Mouse (Mus musculus) granulocyte monocyte progenitor cell, adult 5-6 weeks (primary cell): ENCODE measurements around the gene Rab31. TPM values are rescaled to one million over a fixed set of nuclear protein-coding genes. Genes with fewer than 3 reads are reported as not detected.

Source experiments
- ATAC-seq: replicated peaks from 2 replicates; pipeline ENCODE4 v1.8.0; 2016; ENCODE audit warnings: mild to moderate bottlenecking, moderate TSS enrichment, inconsistent platforms; ENCODE audit not compliant: poor library complexity, severe bottlenecking
- total RNA-seq, 2 experiments: library from RNA; stranded (forward) in 1 of 2; stranded (reverse) in 1 of 2; fragments of 200-712, 200-1000 nt in 1 of 2; fragments of >200 nt in 1 of 2; fragmentation: Nextera tagmentation in 1 of 2; gene quantifications; 2 replicates each; pipeline ENCODE4 v1.2.3; 2014 to 2017

Rab31 gene
- total RNA-seq, 2 experiments from 2014 or later = 48.3 to 73.6 TPM

GRCm38 (mm10) chr17:65783182-65784161, 10.9 kb upstream of the Rab31 start:
- peak; percentile 37 for ATAC-seq

- peak; percentile 43 for ATAC-seq
Observed at GRCm38 (mm10) chr17:65782551-65783141, 10.1 kb upstream of the Rab31 start, which contains the start of gene Ppp4r1. TSS of gene Ppp4r1 (plus strand) at chr17:65782573.

DNA sequence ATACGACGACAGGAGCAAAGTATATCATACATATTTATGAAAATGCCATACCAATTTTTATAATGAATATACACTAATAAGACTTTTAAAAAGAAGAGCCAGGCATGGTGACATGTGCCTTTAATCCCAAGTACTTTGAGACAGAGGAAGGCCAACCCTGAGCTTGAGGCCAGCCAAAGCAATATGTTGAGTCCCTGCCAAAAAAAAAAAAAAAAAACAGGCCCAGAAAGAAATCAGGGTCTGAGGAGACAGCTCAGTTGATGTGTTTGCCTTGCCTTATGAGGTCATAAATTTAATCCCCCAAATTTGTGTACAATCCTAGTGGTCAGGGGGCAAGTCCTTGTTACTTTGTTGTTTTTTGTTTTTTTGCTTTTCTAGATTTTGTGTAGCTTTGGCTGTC, 8.4 kb upstream of the Rab31 start:
- no peak for ATAC-seq

DNA sequence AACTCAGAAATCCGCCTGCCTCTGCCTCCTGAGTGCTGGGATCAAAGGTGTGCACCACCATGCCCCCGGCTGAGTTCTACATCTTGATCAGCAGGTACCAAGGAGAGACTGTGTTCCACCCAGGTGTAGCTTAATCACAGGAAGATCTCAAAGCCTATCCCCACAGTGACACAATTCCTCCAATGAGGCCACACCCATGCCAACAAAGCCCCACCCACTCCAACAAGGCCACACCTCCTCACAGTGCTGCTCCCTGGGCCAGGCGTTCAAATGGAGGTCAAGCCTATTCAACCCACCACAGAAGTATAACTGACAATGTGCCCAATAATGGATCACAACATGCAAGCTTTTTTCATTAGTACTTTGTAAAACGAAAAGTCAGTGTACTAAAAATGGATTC, 4.9 kb upstream of the Rab31 start:
- no peak for ATAC-seq

DNA sequence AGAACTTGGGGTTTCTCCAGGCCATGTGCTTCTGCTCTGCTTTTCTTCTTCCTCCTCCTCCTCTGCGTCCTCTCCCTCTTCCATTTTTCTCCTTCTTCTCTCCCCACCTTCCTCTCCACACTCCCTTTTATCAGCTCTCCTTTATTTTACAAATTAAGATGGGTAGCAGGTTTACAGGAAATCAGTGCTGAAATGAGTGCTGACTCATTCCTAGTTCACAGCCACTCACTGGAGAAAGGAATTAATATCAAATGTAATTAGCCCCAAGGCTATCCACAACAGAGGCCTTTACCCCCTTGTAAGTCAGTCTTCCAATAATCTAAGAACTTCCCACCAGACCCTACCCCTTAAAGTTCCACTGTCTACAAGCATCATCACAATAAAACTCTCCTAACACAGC, 3.7 kb upstream of the Rab31 start:
- no peak for ATAC-seq

- no peak for ATAC-seq
Observed at GRCm38 (mm10) chr17:65774439-65774838, 1.9 kb upstream of the Rab31 start.

- no peak for ATAC-seq
Observed at GRCm38 (mm10) chr17:65773617-65774016, 1.1 kb upstream of the Rab31 start.

DNA sequence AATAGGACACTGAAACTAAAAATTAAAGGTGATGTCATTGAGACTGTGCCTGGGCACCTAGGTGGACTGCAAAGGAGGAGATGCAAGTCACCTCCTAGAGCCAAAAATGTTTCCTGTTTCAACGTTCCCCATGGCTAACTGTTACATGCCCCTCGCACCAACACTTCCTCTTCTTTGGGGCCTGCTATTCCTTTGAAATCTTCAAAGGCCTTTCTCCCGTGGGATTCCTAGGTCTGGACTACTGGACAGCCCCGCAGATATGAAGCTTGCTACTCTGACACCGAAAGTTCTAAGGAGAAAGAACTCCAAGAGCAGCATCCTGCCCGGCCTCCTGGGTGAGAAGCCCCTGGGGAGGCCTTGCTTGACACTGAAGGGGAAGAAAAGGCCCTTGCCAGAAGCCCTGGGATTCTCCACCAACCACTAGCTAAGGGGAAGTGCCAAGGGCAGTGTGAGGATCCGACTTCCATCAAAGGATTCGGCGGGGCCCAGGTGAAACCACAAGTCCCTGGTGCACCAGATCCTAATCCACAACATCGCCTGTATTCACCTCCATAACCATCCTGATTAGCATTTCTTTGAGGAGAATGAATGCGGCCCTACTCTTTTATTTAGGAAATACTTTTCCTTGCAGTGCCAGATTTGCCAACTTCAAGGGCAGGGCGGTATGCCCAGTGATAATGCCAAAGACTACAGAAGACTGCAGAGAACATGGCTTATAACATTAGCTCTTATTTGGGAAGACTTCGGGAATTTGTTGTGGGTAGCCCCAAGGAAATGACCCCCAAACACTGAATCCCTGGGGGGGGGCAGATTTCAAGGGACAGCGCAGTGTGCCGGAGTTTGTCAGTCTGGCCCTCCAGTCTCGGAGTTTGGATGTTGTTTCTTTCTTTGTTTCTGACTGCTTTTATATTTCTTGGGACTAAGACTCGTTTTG, 1.3 kb downstream of the Rab31 start:
- peak; percentile 58 for ATAC-seq

GRCm38 (mm10) chr17:65768486-65768885, 4.1 kb downstream of the Rab31 start:
- ATAC-seq = peak; percentile 34

- no peak for ATAC-seq
Observed at GRCm38 (mm10) chr17:65763221-65763620, 9.3 kb downstream of the Rab31 start.

DNA sequence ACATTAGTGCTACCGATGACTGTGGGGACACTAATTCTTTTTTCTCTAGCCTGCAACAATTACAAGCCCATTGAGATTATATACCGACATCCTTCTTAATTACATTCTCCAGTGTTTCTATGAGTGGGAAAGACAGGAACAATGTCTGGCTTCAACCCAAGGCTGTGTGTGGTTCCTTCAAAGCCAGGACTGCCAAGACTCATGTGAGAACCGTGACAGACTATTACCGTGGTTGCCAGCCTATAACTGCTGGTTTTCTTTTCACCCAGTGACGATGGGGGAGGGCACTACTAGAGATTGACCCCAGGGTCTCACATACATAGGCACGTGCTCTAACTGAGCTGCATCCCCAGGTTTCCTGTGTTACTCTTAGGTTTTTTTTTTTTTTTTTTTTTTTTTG, 15.4 kb downstream of the Rab31 start:
- ATAC-seq = no peak

DNA sequence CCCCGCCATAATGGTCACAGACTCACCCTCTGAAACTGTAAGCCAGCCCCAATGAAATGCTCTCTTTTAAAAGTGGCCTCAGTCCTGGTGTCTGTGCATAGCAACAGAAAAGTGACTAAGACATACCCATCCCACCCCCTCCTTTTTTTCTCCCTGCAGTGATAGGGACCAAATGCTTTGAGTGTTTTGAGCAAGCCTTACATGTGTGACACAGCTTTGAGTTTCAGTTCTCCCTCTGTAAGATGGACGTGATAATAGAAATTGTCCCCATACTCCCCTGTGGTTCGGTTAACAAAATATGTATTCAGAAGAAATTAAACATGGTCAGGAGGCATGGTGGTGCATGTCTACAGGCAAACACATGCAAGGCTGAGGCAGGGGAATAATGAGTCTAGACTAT, 16.7 kb downstream of the Rab31 start:
- ATAC-seq = peak; percentile 33; the same call in 1 of the 2 replicates

DNA sequence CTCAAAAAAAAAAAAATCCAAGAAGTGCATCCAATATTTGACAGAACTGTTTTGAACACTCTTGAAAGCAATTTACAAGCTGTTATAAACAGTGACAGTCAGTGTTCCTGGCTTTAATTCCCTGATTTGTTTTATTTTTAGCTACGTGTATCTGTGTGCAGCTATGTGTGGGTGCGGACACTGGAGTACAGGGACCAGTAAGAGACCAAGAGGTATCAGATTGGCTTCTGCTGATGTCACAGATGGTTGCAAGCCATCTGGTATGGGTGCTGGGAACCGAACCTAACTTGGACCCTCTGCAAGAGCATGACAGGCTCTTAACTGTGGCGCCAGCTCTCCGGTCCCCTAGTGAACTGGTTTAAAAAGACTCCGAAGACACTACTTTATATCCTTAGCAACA, 19.4 kb downstream of the Rab31 start:
- ATAC-seq = no peak

DNA sequence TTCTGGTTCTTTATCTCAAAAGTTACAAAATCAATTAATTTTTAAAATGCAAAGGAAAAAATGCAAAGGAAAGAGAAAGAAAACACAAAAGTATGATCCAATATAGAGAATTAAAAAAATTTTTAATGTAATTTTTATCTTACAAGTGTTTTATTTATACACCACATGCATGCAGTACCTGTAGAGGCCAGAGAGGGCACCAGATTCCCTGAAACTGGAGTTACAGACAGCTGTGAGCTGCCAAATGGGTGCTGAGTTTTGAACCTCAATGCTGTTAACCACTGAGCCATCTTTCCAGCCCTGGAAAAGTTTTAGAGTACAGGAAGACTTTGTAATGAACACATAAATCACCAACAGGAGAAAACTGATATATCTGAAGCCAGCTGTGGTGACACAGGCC, 22.3 kb downstream of the Rab31 start:
- ATAC-seq = no peak

- ATAC-seq = peak; percentile 67
Observed at GRCm38 (mm10) chr17:65749803-65750202, 22.7 kb downstream of the Rab31 start.

DNA sequence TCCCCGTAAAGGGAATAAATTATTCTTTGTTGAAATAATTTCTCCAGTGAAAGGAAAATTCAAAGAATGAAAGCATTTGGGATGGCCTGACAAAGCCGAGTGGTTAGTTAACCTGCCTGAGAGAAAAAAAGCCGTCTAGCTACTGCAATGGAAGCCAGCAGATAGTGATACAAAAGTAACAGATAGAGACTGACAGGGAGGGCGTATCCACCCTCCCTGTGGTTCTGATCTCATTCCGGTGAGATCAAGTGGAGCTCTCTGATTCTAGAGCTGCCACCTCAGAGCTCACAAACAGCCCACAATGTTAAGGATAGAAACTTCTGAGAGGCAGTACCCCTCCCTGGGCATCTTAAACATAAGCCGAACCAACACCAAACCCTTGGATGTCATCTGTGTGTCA, 23.6 kb downstream of the Rab31 start:
- ATAC-seq = no peak

DNA sequence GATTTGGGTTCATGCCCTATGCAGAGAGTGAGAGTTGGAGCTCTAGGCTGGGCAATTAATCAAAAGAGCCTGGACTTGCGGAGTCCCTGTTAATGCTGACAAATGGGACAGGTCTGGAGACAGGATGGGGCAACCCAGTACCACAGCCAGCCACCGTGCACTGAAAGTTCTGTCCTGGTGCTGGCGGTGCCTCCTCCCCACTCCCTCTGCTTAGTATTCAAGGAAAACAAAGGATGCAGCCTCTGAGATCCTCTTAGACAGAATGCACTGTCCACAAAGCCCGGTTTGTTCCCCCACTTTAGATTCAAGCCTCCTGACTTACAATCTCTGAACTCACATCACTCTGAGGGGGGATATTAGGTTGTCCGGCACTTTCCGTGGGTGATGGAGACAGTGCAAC, 26.2 kb downstream of the Rab31 start:
- no peak for ATAC-seq

GRCm38 (mm10) chr17:65743664-65744330, 28.8 kb downstream of the Rab31 start:
- ATAC-seq = no peak

DNA sequence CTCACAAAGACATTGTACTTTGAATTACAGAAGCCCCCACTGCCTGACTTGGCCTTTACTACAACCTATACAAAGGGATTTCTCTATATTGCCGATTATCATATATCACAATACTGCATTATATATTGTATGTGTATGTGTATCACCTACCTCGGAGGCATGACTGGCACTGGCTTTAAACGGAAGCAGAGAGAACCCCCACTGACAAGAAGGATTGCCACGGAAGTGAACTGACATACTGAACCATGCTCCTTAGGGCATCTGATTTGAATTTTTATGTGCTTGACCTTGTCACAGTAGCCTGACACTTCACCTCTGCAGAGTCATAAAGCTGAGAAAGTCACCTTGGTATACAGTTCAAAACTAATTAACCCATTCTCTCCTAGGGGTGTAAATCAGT, 29.6 kb downstream of the Rab31 start:
- ATAC-seq = no peak
